Mouse (Mus musculus): ENCODE data around the gene Hist2h3c2.

- peak; percentile 44 for TF ChIP-seq CTCF (IDR thresholded peaks at IDR 0.05; ENCODE audit: low read depth)
- no peak for TF ChIP-seq EP300 (IDR thresholded peaks at IDR 0.05; ENCODE audit: low read depth)
Observed at GRCm38 (mm10) chr3:96280660-96281059, 41.7 kb upstream of the Hist2h3c2 start.

Data from liver, embryonic 14.5 days (tissue).